Mouse (Mus musculus) kidney, adult 2 months (tissue): Measurements from ENCODE around the gene Glyat. TPM values are rescaled to one million over a fixed set of nuclear protein-coding genes. Genes with fewer than 3 reads are reported as not detected.
"Not testable (repeated sequence)": the region's sequence is repeated elsewhere in the genome, so short reads cannot be mapped to it uniquely, and the experiment has no call there.

ENCODE experiments used
- DNase-seq: peaks from one replicate; pipeline ENCODE4 v3.0.0; 2021
- H3K27ac ChIP-seq: fragments of 200-500 bp; 2 replicates; pipeline ENCODE4 v1.5.1; 2012; ENCODE audit warnings: low read depth, low read length, control low read depth, inconsistent platforms; ENCODE audit not compliant: insufficient read depth
- H3K27me3 ChIP-seq: fragments of 200-500 bp; replicated peaks from 2 replicates; pipeline ENCODE4 v1.6.1; 2012; ENCODE audit warnings: mild to moderate bottlenecking, moderate library complexity, low read length, inconsistent platforms; ENCODE audit not compliant: control insufficient read depth, insufficient read depth
- H3K36me3 ChIP-seq: fragments of 200-500 bp; 2 replicates; pipeline ENCODE4 v1.6.1; 2012; ENCODE audit warnings: mild to moderate bottlenecking, moderate library complexity, low read length, inconsistent platforms; ENCODE audit not compliant: control insufficient read depth, insufficient read depth
- H3K4me1 ChIP-seq: fragments of 200-500 bp; 2 replicates; pipeline ENCODE4 v1.6.1; 2011; ENCODE audit warnings: low read length; ENCODE audit not compliant: control insufficient read depth, insufficient read depth
- H3K4me3 ChIP-seq: fragments of 200-500 bp; 2 replicates; pipeline ENCODE4 v1.5.1; 2011; ENCODE audit warnings: mild to moderate bottlenecking, low read depth, low read length, control low read depth; ENCODE audit not compliant: insufficient read depth
- CTCF ChIP-seq: fragments of 200-500 bp; conservative IDR thresholded peaks from 2 replicates; pipeline ENCODE4 v1.5.1; 2011; ENCODE audit warnings: low read depth, mild to moderate bottlenecking, control low read depth, low read length, moderate library complexity, mixed read lengths; ENCODE audit not compliant: insufficient read depth, insufficient read length
- POLR2A ChIP-seq: fragments of 200-500 bp; IDR thresholded peaks from one replicate; pipeline ENCODE4 v1.6.1; 2011; ENCODE audit warnings: low read depth, low read length, control low read depth
- WGBS: fragments of 180-500 bp; shearing (Covaris S2); methylation state at CpG from one replicate; pipeline ENCODE4 v1.1.7; 2018; 5-methylcytosine and 5-hydroxymethylcytosine counted together
- polyA plus RNA-seq: library from polyadenylated mRNA; depleted of rRNA; stranded (reverse); fragments of >200 nt; gene quantifications from 2 replicates; pipeline ENCODE4 v1.2.3, GENCODE M21; 2012

Glyat gene
- polyA plus RNA-seq, 1 experiment = 191 TPM

DNA sequence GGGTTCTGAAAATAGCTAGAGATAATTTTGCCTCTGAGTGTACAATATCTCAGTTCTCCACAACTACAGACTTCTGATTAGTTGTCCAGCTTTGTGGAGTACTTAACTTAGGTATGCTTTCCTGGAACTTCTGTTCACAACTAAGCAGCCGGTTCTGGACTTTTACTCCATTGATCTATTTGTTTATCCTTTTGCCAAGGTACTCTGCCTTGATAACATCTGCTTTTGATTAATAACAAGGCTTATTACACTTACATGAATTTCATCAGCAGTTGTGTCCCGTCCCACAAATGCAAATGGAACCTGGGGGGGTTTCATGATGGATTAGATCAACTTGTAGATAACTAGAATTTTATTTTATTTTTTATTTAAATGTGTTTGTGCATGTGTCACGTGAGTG is 3.8 kb downstream of the Glyat start:
- peak overlapping the region; percentile 50 for H3K4me3 ChIP-seq
- 42% methylated on average over 3 of the region's 3 CpGs for WGBS
- H3K27me3 ChIP-seq = no peaks in the 10 kb centered on the region; the same call in 1 of the 2 replicates
- no peak for TF ChIP-seq POLR2A
- no peak for TF ChIP-seq CTCF
- H3K36me3 ChIP-seq = peaks cover 2% of the 10 kb centered on the region; the same call in 1 of the 2 replicates
- peaks cover 9% of the 10 kb centered on the region; the same call in 1 of the 2 replicates for H3K4me1 ChIP-seq
- peak overlapping the region; percentile 100 for H3K27ac ChIP-seq
- DNase-seq = no peak

DNA sequence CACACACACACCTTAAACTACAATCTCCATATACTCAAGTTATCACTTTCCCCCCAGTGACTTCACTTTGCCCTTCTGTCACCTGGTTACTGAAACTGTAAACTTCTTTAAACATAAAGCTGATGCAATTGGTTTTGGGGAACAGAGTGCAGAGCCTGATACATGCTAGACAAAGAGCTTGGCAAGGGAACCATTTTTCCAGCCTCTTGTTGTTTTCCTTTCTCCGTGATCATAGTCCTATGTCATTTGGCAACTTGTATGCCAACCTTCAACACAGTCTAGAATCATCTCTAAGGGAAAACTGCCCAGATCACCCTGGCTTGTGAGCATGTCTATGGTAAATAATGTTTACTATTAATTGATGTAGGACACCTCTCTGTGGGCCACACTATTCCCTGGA is 4.9 kb downstream of the Glyat start:
- 31% methylated on average over 1 of the region's 1 CpGs for whole genome bisulfite sequencing
- Histone ChIP-seq H3K36me3 (peaks cover 2% of the 10 kb centered on the region; the same call in 1 of the 2 replicates), H3K4me3 (peak overlapping the region; percentile 14; the same call in 1 of the 2 replicates), H3K27ac (peak overlapping the region; percentile 100), H3K4me1 (peaks cover 7% of the 10 kb centered on the region; the same call in 1 of the 2 replicates), H3K27me3 (no peaks in the 10 kb centered on the region; the same call in 1 of the 2 replicates)
- DNase-seq = no peak
- TF ChIP-seq CTCF = no peak
- TF ChIP-seq POLR2A = no peak

DNA sequence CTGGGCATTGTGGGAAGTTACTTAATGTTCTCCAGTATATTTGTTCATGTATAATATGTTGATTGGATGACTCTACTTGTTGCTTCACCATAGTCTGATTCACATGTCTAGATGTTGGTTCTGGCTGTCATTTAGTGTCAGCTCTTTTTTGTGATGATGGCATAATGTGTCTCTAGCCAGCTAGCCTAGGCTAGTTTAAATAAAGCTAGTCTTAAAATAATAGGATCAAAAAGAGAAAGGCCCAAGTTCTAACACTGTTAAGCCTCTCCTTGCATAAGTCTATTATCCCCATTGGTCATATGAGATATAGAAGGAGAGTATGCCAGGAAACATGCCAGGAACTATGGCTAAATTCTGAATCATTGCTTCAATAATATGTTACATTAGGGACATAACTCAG is 16.4 kb downstream of the Glyat start:
- H3K36me3 ChIP-seq = peaks cover 15% of the 10 kb centered on the region
- no peak for DNase-seq
- H3K27me3 ChIP-seq = no peaks in the 10 kb centered on the region
- no peaks in the 10 kb centered on the region for H3K4me1 ChIP-seq
- no peak overlapping the region for H3K4me3 ChIP-seq
- no peak overlapping the region for H3K27ac ChIP-seq
- TF ChIP-seq CTCF (no peak), POLR2A (no peak)

DNA sequence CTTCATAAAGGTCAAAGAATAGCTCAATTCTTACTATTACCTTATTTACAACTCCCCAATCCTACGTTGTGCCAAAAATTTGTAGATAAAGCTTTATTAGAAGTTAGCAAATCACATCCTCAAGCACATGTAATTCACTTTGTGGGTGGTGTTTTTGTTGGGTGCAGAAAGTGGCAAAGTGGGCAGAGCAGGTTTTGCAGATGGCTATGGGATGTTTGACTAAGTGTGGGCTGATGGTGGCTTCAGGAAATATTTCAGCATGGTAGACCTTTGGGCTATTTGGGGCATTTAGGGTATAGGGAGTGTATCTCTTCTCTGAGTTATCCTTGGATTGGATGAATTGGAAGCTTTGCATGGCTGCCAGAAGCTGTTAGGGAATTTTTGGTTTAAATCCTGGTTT is 33.0 kb downstream of the Glyat start:
- DNase-seq = no peak
- 77% methylated on average over 1 of the region's 1 CpGs for WGBS
- Histone ChIP-seq H3K4me3 (no peak overlapping the region), H3K27me3 (no peaks in the 10 kb centered on the region), H3K4me1 (peaks cover 5% of the 10 kb centered on the region; the same call in 1 of the 2 replicates), H3K36me3 (no peaks in the 10 kb centered on the region), H3K27ac (no peak overlapping the region)
- TF ChIP-seq POLR2A (no peak), CTCF (no peak)

DNA sequence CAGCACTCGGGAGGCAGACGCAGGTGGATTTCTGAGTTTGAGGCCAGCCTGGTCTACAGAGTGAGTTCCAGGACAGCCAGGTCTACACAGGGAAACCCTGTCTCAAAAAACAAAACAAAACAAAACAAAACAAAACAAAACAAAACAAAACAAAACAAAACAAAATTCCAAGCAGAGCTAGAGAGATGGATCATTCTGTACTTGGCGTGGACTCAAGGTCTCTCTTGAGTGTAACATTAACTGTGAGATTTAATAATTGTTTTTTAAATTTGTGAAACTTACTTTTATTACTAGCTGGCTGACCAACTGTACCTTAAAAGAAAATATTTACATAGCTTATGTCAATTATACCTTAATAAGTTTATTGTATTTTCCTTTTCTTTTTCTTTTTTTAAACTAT is 35.5 kb downstream of the Glyat start:
- 59% methylated on average over 3 of the region's 3 CpGs for whole genome bisulfite sequencing
- H3K27ac ChIP-seq = peak overlapping the region; percentile 63
- not testable (repeated sequence) for H3K4me1 ChIP-seq, H3K27me3 ChIP-seq, H3K4me3 ChIP-seq, H3K36me3 ChIP-seq
- peak; percentile 50 for DNase-seq

DNA sequence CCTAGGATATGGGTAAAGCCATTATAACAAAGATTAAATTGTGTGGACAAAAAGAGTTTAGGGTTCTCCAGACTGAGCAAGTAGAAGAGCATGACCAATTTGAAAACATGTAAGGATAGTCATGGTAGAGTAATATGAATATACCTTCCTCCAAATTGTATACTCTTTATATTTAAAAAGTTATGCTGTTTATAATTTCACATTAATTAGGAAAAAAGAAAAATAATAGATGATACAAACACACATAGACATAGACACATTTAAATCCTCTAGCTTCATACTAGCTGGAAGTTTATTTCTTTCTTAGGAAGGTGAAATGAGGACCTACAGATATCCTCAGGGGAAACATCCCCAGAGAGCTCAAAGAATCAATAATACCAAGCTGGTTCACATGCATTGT is 37.0 kb downstream of the Glyat start, which contains the start of gene Olfr1442:
Olfr1442 (plus strand) TSS at position 301 of the 400 bp plus-strand sequence.
- H3K4me1 ChIP-seq = peaks cover 5% of the 10 kb centered on the region; the same call in 1 of the 2 replicates
- DNase-seq = no peak
- TF ChIP-seq POLR2A = no peak
- TF ChIP-seq CTCF = no peak
- H3K36me3 ChIP-seq = no peaks in the 10 kb centered on the region
- no peak within 1 kb of the TSS for H3K4me3 ChIP-seq
- H3K27ac ChIP-seq = no peak within 1 kb of the TSS
- no peaks in the 10 kb centered on the region for H3K27me3 ChIP-seq

DNA sequence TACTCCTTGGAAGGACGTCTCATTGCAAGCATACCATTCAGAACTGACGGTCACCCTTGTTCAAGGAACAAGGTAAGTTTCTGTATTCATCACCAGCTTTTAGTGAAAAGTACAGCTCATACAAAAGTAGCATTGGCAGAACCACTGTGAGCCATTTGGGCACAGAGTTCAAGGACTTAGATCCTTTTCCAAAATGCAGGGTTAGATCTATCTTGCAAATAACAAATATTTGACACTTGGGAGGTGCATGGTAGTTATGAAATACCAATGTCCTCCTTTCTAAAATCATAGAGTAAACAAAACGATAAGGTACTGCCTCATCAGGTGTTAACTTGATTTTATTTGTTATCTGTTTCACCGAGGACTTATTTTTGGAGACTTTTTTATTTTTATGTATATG is 37.9 kb downstream of the Glyat start:
- Histone ChIP-seq H3K36me3 (no peaks in the 10 kb centered on the region), H3K27me3 (no peaks in the 10 kb centered on the region), H3K4me3 (no peak overlapping the region), H3K4me1 (peaks cover 5% of the 10 kb centered on the region; the same call in 1 of the 2 replicates), H3K27ac (no peak overlapping the region)
- TF ChIP-seq POLR2A = no peak
- no peak for TF ChIP-seq CTCF
- 86% methylated on average over 4 of the region's 4 CpGs for WGBS
- no peak for DNase-seq
